Comparison of ENCODE assay signal across 16 mouse cellular contexts in genomic region chr9:123636771-123637170, GRCm38 (mm10). TPM values are rescaled to one million over a fixed set of nuclear protein-coding genes. Genes with fewer than 3 reads are reported as not detected.
"Had no signal": no experiment of that assay in that cellular context is flagged by ENCODE, and none has a peak within 500 bp of the region (broad histone marks: within the 10 kb centered on the region; RNA-seq: fewer than 3 reads in every experiment).

No protein-coding gene starts in this region.

- H3K9me3 ChIP-seq: neural tube, embryonic 15.5 days; stomach, embryonic 15.5 days had no signal

- H3K27me3 ChIP-seq: neural tube, embryonic 15.5 days; stomach, embryonic 15.5 days had no signal

- H3K9ac ChIP-seq: neural tube, embryonic 15.5 days; stomach, embryonic 15.5 days had no signal

- DNase-seq: retina, postnatal 1 day; right cerebral cortex, adult 18-20 months; right cerebral cortex, postnatal 14 days; right cerebral cortex, postnatal 25 days; right cerebral cortex, postnatal 4 days; spleen, adult 18-20 months; thymus, adult 18-20 months; thymus, adult 2 months; thymus, postnatal 14 days; thymus, postnatal 25 days; thymus, postnatal 36 days; thymus, postnatal 4 days had no signal

- H3K27ac ChIP-seq: neural tube, embryonic 15.5 days; stomach, embryonic 15.5 days; stomach, postnatal 0 days had no signal

- H3K4me3 ChIP-seq: neural tube, embryonic 15.5 days; stomach, embryonic 15.5 days had no signal

- H3K4me1 ChIP-seq: neural tube, embryonic 15.5 days; stomach, embryonic 15.5 days had no signal

- H3K36me3 ChIP-seq: neural tube, embryonic 15.5 days; stomach, embryonic 15.5 days had no signal

- H3K4me2 ChIP-seq: neural tube, embryonic 15.5 days; stomach, embryonic 15.5 days had no signal

RNA-seq across cellular contexts. Expression of gene Slc6a20a, which starts 41.9 kb away (rescaled TPM):
- total RNA-seq: neutrophil, adult 5-6 weeks had no signal
